Mouse (Mus musculus): ENCODE data around the gene Stat3. TPM values are rescaled to one million over a fixed set of nuclear protein-coding genes. Genes with fewer than 3 reads are reported as not detected.

Stat3 gene
- polyA plus RNA-seq, 1 experiment = 82.6 TPM

- peaks cover 53% of the 10 kb centered on the region for H3K4me1 ChIP-seq
- TF ChIP-seq GATA1 (IDR thresholded peaks at IDR 0.05; ENCODE audit: borderline replicate concordance, low read length) = no peak
- TF ChIP-seq FLI1 (IDR thresholded peaks at IDR 0.05; ENCODE audit: low read length) = no peak
These were observed 43.3 kb downstream of the Stat3 start for GRCm38 (mm10) chr11:100896078-100896477.

GRCm38 (mm10) chr11:100894146-100894918, 45.0 kb downstream of the Stat3 start:
- Histone ChIP-seq H3K4me1 (peaks cover 68% of the 10 kb centered on the region), H3K27me3 (replicated peaks) (no peaks in the 10 kb centered on the region), H3K4me3 (replicated peaks) (no peak overlapping the region), H3K9me3 (no peaks in the 10 kb centered on the region), H3K36me3 (replicated peaks; ENCODE audit: low read length) (peaks cover 98% of the 10 kb centered on the region)
- TF ChIP-seq FLI1 (IDR thresholded peaks at IDR 0.05; ENCODE audit: low read length) = no peak
- no peak for TF ChIP-seq GATA1 (IDR thresholded peaks at IDR 0.05; ENCODE audit: borderline replicate concordance, low read length)

More at GRCm38 (mm10) chr11:100896078-100896477, 43.3 kb downstream of the Stat3 start:
- Histone ChIP-seq H3K36me3 (replicated peaks; ENCODE audit: low read length) (peaks cover 98% of the 10 kb centered on the region), H3K4me3 (replicated peaks) (no peak overlapping the region), H3K27me3 (replicated peaks) (no peaks in the 10 kb centered on the region), H3K9me3 (no peaks in the 10 kb centered on the region)

- Histone ChIP-seq H3K4me3 (replicated peaks) (peak overlapping the region; percentile 73), H3K36me3 (replicated peaks; ENCODE audit: low read length) (peaks cover 98% of the 10 kb centered on the region), H3K4me1 (peaks cover 74% of the 10 kb centered on the region), H3K27me3 (replicated peaks) (no peaks in the 10 kb centered on the region), H3K9me3 (no peaks in the 10 kb centered on the region)
- TF ChIP-seq GATA1 (IDR thresholded peaks at IDR 0.05; ENCODE audit: borderline replicate concordance, low read length) (no peak), FLI1 (IDR thresholded peaks at IDR 0.05; ENCODE audit: low read length) (no peak)
These were observed 45.9 kb downstream of the Stat3 start for GRCm38 (mm10) chr11:100893482-100893881.

- Histone ChIP-seq H3K36me3 (replicated peaks; ENCODE audit: low read length) (peaks cover 98% of the 10 kb centered on the region), H3K9me3 (no peaks in the 10 kb centered on the region), H3K27me3 (replicated peaks) (no peaks in the 10 kb centered on the region), H3K4me3 (replicated peaks) (peak overlapping the region; percentile 15), H3K4me1 (peaks cover 84% of the 10 kb centered on the region)
- TF ChIP-seq GATA1 (IDR thresholded peaks at IDR 0.05; ENCODE audit: borderline replicate concordance, low read length) (no peak), FLI1 (IDR thresholded peaks at IDR 0.05; ENCODE audit: low read length) (no peak)
These were observed 46.9 kb downstream of the Stat3 start for GRCm38 (mm10) chr11:100892435-100892834.

GRCm38 (mm10) chr11:100891256-100892123, 47.9 kb downstream of the Stat3 start:
- Histone ChIP-seq H3K4me1 (peaks cover 89% of the 10 kb centered on the region), H3K36me3 (replicated peaks; ENCODE audit: low read length) (peaks cover 100% of the 10 kb centered on the region), H3K9me3 (no peaks in the 10 kb centered on the region), H3K27me3 (replicated peaks) (no peaks in the 10 kb centered on the region), H3K4me3 (replicated peaks) (peak overlapping the region; percentile 73)
- no peak; the same call in 2 of the 3 replicates for TF ChIP-seq GATA1 (IDR thresholded peaks at IDR 0.05; ENCODE audit: borderline replicate concordance, low read length)
- no peak for TF ChIP-seq FLI1 (IDR thresholded peaks at IDR 0.05; ENCODE audit: low read length)

DNA sequence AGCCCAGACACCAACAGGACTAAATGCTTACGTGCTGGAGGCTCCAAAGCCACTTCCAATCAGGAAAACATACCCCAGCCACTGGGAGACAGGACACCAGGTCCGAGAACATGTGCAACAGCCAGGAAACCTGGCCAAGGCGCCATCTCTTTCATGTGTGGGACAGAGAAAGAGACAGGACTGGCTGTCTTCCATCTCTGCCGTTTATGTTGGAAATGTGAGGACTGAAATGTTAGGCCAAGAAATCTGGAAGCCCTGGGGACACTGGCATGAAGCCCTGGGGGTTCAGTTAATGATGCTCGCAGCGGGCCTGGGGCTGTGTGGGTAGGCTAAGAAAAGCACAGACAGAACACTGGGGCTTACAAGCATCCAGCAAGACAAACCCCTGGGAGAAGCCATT, 48.9 kb downstream of the Stat3 start:
- H3K9me3 ChIP-seq = no peaks in the 10 kb centered on the region
- peaks cover 100% of the 10 kb centered on the region for H3K36me3 ChIP-seq (replicated peaks; ENCODE audit: low read length)
- H3K4me1 ChIP-seq = peaks cover 95% of the 10 kb centered on the region
- H3K4me3 ChIP-seq (replicated peaks) = no peak overlapping the region
- TF ChIP-seq FLI1 (IDR thresholded peaks at IDR 0.05; ENCODE audit: low read length) = no peak
- TF ChIP-seq GATA1 (IDR thresholded peaks at IDR 0.05; ENCODE audit: borderline replicate concordance, low read length) = no peak
- H3K27me3 ChIP-seq (replicated peaks) = no peaks in the 10 kb centered on the region

- TF ChIP-seq GATA1 (IDR thresholded peaks at IDR 0.05; ENCODE audit: borderline replicate concordance, low read length) (no peak), FLI1 (IDR thresholded peaks at IDR 0.05; ENCODE audit: low read length) (no peak)
- no peaks in the 10 kb centered on the region for H3K9me3 ChIP-seq
- peaks cover 100% of the 10 kb centered on the region for H3K36me3 ChIP-seq (replicated peaks; ENCODE audit: low read length)
- peaks cover 86% of the 10 kb centered on the region for H3K4me1 ChIP-seq
- H3K4me3 ChIP-seq (replicated peaks) = no peak overlapping the region
- no peaks in the 10 kb centered on the region for H3K27me3 ChIP-seq (replicated peaks)
These were observed 51.0 kb downstream of the Stat3 start for GRCm38 (mm10) chr11:100888348-100888820.

GRCm38 (mm10) chr11:100887764-100888163, 51.6 kb downstream of the Stat3 start:
- no peaks in the 10 kb centered on the region for H3K27me3 ChIP-seq (replicated peaks)
- H3K36me3 ChIP-seq (replicated peaks; ENCODE audit: low read length) = peaks cover 100% of the 10 kb centered on the region
- TF ChIP-seq GATA1 (IDR thresholded peaks at IDR 0.05; ENCODE audit: borderline replicate concordance, low read length) = no peak
- TF ChIP-seq FLI1 (IDR thresholded peaks at IDR 0.05; ENCODE audit: low read length) = no peak
- no peak overlapping the region for H3K4me3 ChIP-seq (replicated peaks)
- no peaks in the 10 kb centered on the region for H3K9me3 ChIP-seq
- H3K4me1 ChIP-seq = peaks cover 80% of the 10 kb centered on the region

- H3K9me3 ChIP-seq = no peaks in the 10 kb centered on the region
- TF ChIP-seq FLI1 (IDR thresholded peaks at IDR 0.05; ENCODE audit: low read length) (no peak), GATA1 (IDR thresholded peaks at IDR 0.05; ENCODE audit: borderline replicate concordance, low read length) (no peak)
- no peak overlapping the region for H3K4me3 ChIP-seq (replicated peaks)
- H3K36me3 ChIP-seq (replicated peaks; ENCODE audit: low read length) = peaks cover 99% of the 10 kb centered on the region
- peaks cover 75% of the 10 kb centered on the region for H3K4me1 ChIP-seq
- no peaks in the 10 kb centered on the region for H3K27me3 ChIP-seq (replicated peaks)
These were observed 52.1 kb downstream of the Stat3 start for GRCm38 (mm10) chr11:100887236-100887635.

Measured in megakaryocyte, embryonic 14.5 days (primary cell).